Mouse (Mus musculus) heart, adult 2 months (tissue): ENCODE data around the gene Glis1.

Experiments used
- CTCF ChIP-seq: fragments of 200-600 bp; IDR thresholded peaks from 2 replicates; pipeline ENCODE4 v1.8.1; 2022; ENCODE audit warnings: antibody characterized with exemption, mild to moderate bottlenecking, moderate library complexity
- POLR2A ChIP-seq: fragments of 200-500 bp; IDR thresholded peaks from 2 replicates; pipeline ENCODE4 v1.6.1; 2011; ENCODE audit warnings: mild to moderate bottlenecking, low read depth, low read length, control low read depth; ENCODE audit not compliant: insufficient read depth

DNA sequence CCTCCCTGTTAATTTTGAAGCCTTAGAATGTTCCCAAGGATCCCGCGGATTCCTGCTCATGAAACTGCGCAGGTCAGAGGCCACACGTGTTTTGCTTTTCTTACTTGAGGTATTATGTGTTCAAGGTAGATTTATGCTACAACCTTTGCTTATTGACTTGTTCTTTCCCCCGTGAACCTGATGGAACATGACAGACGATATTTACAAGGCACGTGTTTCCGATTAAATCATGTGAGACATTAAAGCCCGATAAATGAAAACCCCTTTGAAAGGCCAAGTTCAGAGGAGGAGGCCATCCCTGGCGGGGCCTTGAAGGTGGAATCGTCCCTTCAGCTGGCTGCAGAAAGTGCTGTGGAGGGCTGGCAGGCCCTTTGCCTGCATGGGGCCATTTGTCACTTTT is 26.1 kb downstream of the Glis1 start:
- TF ChIP-seq POLR2A (no peak), CTCF (no peak)
